Mouse (Mus musculus): ENCODE measurements around the gene Kdelc1.

Gene Kdelc1

DNA sequence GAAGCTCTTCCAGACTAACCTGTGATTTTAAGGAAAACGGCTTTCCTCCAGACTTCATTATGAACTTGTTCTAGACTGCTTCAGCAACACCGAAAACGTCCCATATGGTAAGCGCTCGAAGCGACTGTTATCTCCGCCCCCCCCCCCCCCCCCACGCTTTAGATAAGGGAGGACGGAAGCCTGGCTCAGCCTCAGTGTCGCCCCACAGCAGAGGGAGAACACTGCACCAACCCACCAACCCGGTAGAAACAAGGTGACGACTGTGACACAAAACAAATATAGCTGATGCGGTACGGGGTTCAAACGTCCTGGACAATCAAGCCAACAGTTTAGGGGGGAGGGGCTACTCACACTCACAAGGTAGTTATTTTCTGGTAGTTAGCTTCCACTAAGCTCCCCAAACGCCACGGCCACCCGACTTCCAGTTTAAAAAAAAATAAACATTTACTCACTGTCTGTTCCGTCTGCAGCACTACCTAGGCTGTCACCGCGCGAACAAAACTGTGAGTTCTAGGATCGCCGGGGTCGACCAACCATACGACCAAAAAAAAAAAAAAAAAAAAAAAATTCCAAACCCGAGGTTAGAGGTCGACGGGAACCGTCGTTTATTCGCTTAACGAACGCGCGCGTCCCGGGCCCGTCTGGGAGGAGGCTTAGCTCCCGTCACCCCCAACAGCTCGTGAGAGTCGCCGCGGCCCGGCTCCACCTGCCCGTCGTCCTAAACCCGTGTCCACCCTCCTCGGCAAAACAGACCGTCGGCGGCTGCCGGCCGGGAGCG, 17.0 kb downstream of the Kdelc1 start:
- in situ Hi-C loops (cut with MboI; ENCODE audit: unreplicated experiment in 2 of 2), result no loop called here

DNA sequence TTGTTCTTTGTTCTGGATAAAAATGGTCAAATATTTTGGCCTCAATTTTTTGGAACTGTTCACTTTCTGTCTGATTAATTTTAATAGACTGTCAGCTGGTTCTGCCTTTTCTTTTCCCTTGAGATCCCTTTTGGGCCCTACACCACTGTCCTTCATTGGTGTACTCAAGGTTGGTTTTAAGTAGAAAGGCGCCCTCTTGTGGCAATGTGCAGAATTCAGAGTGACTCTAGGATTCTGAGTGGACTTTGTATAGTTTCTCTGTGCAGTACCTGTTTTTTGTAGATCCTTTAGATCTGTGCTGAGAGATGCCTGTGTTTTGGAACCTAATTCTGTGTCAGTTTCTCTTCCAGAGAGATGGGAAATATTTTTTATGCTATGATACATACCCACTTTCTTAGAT, 54.0 kb downstream of the Kdelc1 start:
- in situ Hi-C loops (cut with MboI; ENCODE audit: unreplicated experiment in 2 of 2), result loop anchor here (5.0 to 25.0 kb wide), 10 partner anchors 98 to 1202 kb away; partner anchors contain the start of gene Mrps9 (in 1 of the 2)

DNA sequence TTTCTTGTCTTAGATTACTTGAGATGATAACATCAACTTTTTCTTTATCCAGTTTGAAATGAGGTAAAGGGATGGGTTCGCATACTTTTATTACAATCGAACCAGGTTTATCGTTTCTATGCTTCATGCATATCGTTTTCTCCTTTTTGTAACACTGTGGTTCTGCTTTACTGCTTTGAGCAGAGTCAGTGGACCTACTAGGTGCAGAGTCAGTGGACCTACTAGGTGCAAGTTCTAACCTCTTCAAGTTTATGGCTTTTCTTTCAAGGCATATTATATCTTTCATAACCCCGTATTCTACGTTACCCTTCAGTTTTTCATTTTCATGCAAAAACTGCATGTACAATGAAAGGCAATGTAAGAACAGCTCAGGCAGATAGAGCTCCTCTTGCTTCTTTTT, 55.2 kb downstream of the Kdelc1 start:
- in situ Hi-C loops (cut with MboI; ENCODE audit: unreplicated experiment in 2 of 2), result loop anchor here (5.0 to 25.0 kb wide), 9 partner anchors 99 to 1201 kb away; partner anchors contain the start of gene Mrps9 (in 1 of the 2)

DNA sequence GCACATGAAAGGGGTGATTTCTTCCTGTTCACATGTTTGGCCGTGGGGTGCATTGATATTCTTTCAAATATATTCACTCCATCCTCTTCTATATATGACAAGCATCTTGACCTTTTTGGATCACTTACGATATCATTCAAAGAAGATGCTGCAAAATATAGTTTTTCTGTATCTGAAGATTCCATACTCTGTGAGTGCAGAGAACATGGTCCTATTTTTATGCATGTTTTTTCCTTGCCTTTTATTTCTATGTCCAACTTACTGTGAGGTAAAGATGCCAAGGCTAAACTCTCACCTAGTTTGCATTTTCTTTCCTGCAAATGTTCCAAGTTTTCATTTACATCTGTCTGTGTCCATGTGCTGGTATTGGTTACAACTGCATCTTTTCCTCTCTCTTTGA, 56.8 kb downstream of the Kdelc1 start, which contains the start of gene Gm8251:
Gm8251 (minus strand) TSS at position 101 of the 400 bp plus-strand sequence.
- in situ Hi-C loops (cut with MboI; ENCODE audit: unreplicated experiment in 2 of 2), result loop anchor here (5.0 to 25.0 kb wide), 9 partner anchors 100 to 1200 kb away; partner anchors contain the start of gene Mrps9 (in 1 of the 2)

DNA sequence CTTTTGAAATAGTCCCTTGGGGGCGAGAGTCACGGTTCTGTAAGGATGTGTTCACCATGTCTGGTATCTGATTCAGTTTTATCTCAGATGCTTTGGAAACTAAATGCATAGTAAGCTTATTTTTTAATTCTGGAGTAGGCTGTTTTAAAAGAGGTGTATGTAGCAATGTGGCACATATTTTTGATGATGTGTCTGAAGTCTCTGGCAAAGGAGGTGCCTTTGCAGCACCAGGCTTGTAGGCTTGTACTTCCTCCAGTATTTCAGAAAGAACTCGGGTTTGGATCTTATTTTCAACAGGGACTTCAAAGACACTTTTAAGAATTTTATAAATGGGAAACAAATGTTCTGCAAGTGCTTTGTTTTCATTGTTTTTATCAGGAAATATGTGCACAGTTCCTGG, 60.8 kb downstream of the Kdelc1 start:
- in situ Hi-C loops (cut with MboI; ENCODE audit: unreplicated experiment in 2 of 2), result loop anchor here (10.0 to 25.0 kb wide), 6 partner anchors 104 to 1196 kb away; partner anchors contain the start of gene Mrps9 (in 1 of the 2)
